In the genomic region with DNA sequence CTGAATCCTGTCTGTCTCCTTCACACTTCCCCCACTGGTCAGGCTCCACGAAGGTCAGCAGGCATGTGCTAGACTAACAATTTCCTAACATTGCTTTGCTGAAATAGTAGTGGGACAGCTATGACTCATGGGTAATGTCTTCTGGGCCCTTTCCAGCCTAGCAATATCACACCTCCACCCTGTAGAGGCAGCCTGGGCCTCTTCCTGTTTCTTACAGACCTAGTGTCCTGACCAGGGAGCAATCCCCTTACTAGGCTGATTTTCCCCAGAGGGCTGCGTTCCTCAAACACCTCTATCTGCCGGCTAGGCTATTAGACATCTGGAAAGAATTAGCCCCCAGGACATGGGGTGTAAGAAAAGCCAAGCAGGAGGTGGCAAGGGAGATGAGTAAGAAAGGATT, we compare ENCODE assay signal across 13 mouse cellular contexts. TPM values are rescaled to one million over a fixed set of nuclear protein-coding genes. Genes with fewer than 3 reads are reported as not detected.
DNase-seq lines count a peak whose midpoint lies in the region; ATAC-seq and TF ChIP-seq lines count a peak whose summit lies in the region.
"Had no signal": no experiment of that assay in that cellular context is flagged by ENCODE, and none has a peak within 500 bp of the region (broad histone marks: within the 10 kb centered on the region; RNA-seq: fewer than 3 reads in every experiment).

No protein-coding gene starts in this region.

- no peak overlapping the region for H3K9ac ChIP-seq in hindbrain, embryonic 14.5 days

- intact Hi-C loops in left cerebral cortex, postnatal 36 days (cut with DNase I), result no loop called here

- H3K4me3 ChIP-seq in hindbrain, embryonic 10.5 days, result no peak overlapping the region
- no peak overlapping the region for H3K4me3 ChIP-seq in hindbrain, embryonic 14.5 days (replicated peaks; ENCODE audit: low read length)
- H3K4me3 ChIP-seq in myocyte, result peak overlapping the region; percentile 19

- no peak for ATAC-seq in hindbrain, embryonic 14.5 days (ENCODE audit: low FRiP score)
- ATAC-seq: hindbrain, embryonic 16.5 days had no signal

- H3K9me3 ChIP-seq in hindbrain, embryonic 10.5 days, result no peaks in the 10 kb centered on the region
- no peaks in the 10 kb centered on the region for H3K9me3 ChIP-seq in hindbrain, embryonic 14.5 days (ENCODE audit: control insufficient read depth, low read length)

- TF ChIP-seq POLR2A in myocyte (IDR thresholded peaks at IDR 0.05; ENCODE audit: insufficient read length, low read depth), result peak; percentile 41

- H3K79me2 ChIP-seq in myocyte (ENCODE audit: control insufficient read depth, insufficient read depth), result peaks cover 7% of the 10 kb centered on the region

- no peaks in the 10 kb centered on the region for H3K36me3 ChIP-seq in hindbrain, embryonic 10.5 days
- no peaks in the 10 kb centered on the region for H3K36me3 ChIP-seq in hindbrain, embryonic 14.5 days (replicated peaks; ENCODE audit: control insufficient read depth, insufficient read depth)
- no peaks in the 10 kb centered on the region for H3K36me3 ChIP-seq in myocyte (ENCODE audit: control insufficient read depth, insufficient read depth)

- WGBS in hindbrain, embryonic 10.5 days, result 66% methylated on average over 3 of the region's 3 CpGs
- whole genome bisulfite sequencing in hindbrain, embryonic 14.5 days, result 68% methylated on average over 3 of the region's 3 CpGs

- H3K4me2 ChIP-seq in hindbrain, embryonic 14.5 days (replicated peaks), result no peak overlapping the region
- peak overlapping the region; percentile 71 for H3K4me2 ChIP-seq in myocyte (ENCODE audit: low read depth)
- H3K4me2 ChIP-seq: midbrain, embryonic 11.5 days had no signal

- DNase-seq in hindbrain, embryonic 10.5 days (ENCODE audit: low spot score), result no peak
- no peak for DNase-seq in hindbrain, embryonic 14.5 days (ENCODE audit: low spot score)
- DNase-seq in embryo, embryonic 10.5 days (ENCODE audit: low spot score), result peak; percentile 35
- peak; percentile 20 for DNase-seq in hindlimb bud, embryonic 11.5 days (ENCODE audit: extremely low spot score, low read depth, low spot score)
- no peak for DNase-seq in right cerebral cortex, postnatal 36 days (ENCODE audit: low spot score in 2 of 2)
- no peak for DNase-seq in cerebellum, postnatal 25 days
- no peak for DNase-seq in left cerebral cortex, postnatal 36 days (ENCODE audit: low spot score in 2 of 2)
- DNase-seq: cerebellum, postnatal 14 days had no signal

- H3K27ac ChIP-seq in hindbrain, embryonic 10.5 days, result peak overlapping the region; percentile 19
- no peak overlapping the region for H3K27ac ChIP-seq in hindbrain, embryonic 14.5 days

- no peak overlapping the region for H3ac ChIP-seq in myocyte (ENCODE audit: control insufficient read depth, insufficient read length)

- H3K27me3 ChIP-seq in hindbrain, embryonic 10.5 days (ENCODE audit: insufficient read depth, poor library complexity, severe bottlenecking), result no peaks in the 10 kb centered on the region
- no peaks in the 10 kb centered on the region for H3K27me3 ChIP-seq in hindbrain, embryonic 14.5 days (ENCODE audit: control insufficient read depth, insufficient read depth, low read length)
- H3K27me3 ChIP-seq in myocyte (ENCODE audit: control insufficient read depth, insufficient read depth, insufficient read length), result no peaks in the 10 kb centered on the region

- peaks cover 19% of the 10 kb centered on the region for H3K4me1 ChIP-seq in hindbrain, embryonic 10.5 days (replicated peaks)
- peaks cover 10% of the 10 kb centered on the region; the same call in 1 of the 2 replicates for H3K4me1 ChIP-seq in hindbrain, embryonic 14.5 days (replicated peaks; ENCODE audit: control insufficient read depth, insufficient read depth, low read length)

TF ChIP-seq in myocyte, 11 proteins besides CTCF, POLR2A, EP300 and RAD21:
- TF ChIP-seq TCF3 (IDR thresholded peaks at IDR 0.05; ENCODE audit: insufficient read length, low read depth) (no peak), MAX (IDR thresholded peaks at IDR 0.05; ENCODE audit: low read depth) (peak; percentile 26), SRF (IDR thresholded peaks at IDR 0.05; ENCODE audit: control insufficient read depth, insufficient read length, low read depth) (no peak), CEBPB (IDR thresholded peaks at IDR 0.05; ENCODE audit: insufficient read depth, poor library complexity, severe bottlenecking) (peak; percentile 32; the same call in 1 of the 2 replicates), MYOG (IDR thresholded peaks at IDR 0.05; ENCODE audit: control insufficient read depth in 1 of 3, insufficient read depth in 1 of 3, insufficient read length in 2 of 3, low read depth in 2 of 3) (no peak), TCF12 (IDR thresholded peaks at IDR 0.05; ENCODE audit: insufficient read depth, poor library complexity, severe bottlenecking) (no peak), REST (IDR thresholded peaks at IDR 0.05; ENCODE audit: insufficient read depth, insufficient read length) (no peak), POLR2AphosphoS2 (IDR thresholded peaks at IDR 0.05; ENCODE audit: insufficient read length, low read depth) (peak; percentile 21), MYOD1 (IDR thresholded peaks at IDR 0.05; ENCODE audit: control insufficient read depth in 1 of 3, insufficient read length in 2 of 3, low read depth in 2 of 3) (no peak), E2F4 (IDR thresholded peaks at IDR 0.05; ENCODE audit: insufficient read depth) (no peak), USF1 (IDR thresholded peaks at IDR 0.05; ENCODE audit: low read depth) (no peak)

RNA-seq across cellular contexts. Expression of gene Gucy2d, which starts 24.7 kb away (rescaled TPM):
- polyA plus RNA-seq in hindbrain, embryonic 10.5 days (2016; fragmentation: Nextera tagmentation; extraction: Ambion mirVana), result not detected in 2 replicates
- 0.19 and 0.39 TPM in 2 replicates for polyA plus RNA-seq in hindbrain, embryonic 14.5 days (2014; fragmentation: Nextera tagmentation; extraction: Ambion mirVana)
- polyA plus RNA-seq in myocyte (2012; fragmentation: generic; extraction: Trizol), result not detected
- under 1 TPM in 1 of 2 experiments, not detected in 1; 0.11 TPM for total RNA-seq in left cerebral cortex, postnatal 36 days (2021)
- total RNA-seq: MEL had no signal
- polyA plus RNA-seq: midbrain, embryonic 11.5 days; small intestine, adult 2 months had no signal

RNA-seq across cellular contexts. Expression of gene Tsku, which starts 54.4 kb away (rescaled TPM):
- polyA plus RNA-seq in hindbrain, embryonic 10.5 days (2016; fragmentation: Nextera tagmentation; extraction: Ambion mirVana), result 8.1 and 10.2 TPM in 2 replicates
- 9.5 and 11.7 TPM in 2 replicates for polyA plus RNA-seq in hindbrain, embryonic 14.5 days (2014; fragmentation: Nextera tagmentation; extraction: Ambion mirVana)
- 8.4 TPM for polyA plus RNA-seq in myocyte (2012; fragmentation: generic; extraction: Trizol)
- 1 to 10 TPM; 3.1 to 3.4 TPM for total RNA-seq in left cerebral cortex, postnatal 36 days (2021)

Comparison
In these comparisons a context has a peak if more than half of its experiments do, and no peak if none do; other contexts are left out.
1. DNase-seq: peak in embryo, embryonic 10.5 days (single experiment) and hindlimb bud, embryonic 11.5 days (single experiment); none in hindbrain, embryonic 10.5 days (single experiment), hindbrain, embryonic 14.5 days (single experiment), right cerebral cortex, postnatal 36 days (0 of 2), cerebellum, postnatal 25 days (0 of 2) and left cerebral cortex, postnatal 36 days (0 of 2).